Mouse (Mus musculus) neural tube, embryonic 15.5 days (tissue): ENCODE data around the gene Huwe1. TPM values are rescaled to one million over a fixed set of nuclear protein-coding genes. Genes with fewer than 3 reads are reported as not detected.
A peak's percentile ranks its signal among the peaks of the same experiment; 100 is the strongest.

Source experiments
- ATAC-seq: fragments of 200-750 bp; cut with Nextera tagmentation; 2 replicates; pipeline ENCODE4 v1.8.0; 2017; ENCODE audit warnings: mild to moderate bottlenecking, moderate TSS enrichment, moderate library complexity; ENCODE audit not compliant: low FRiP score
- H3K27ac ChIP-seq: fragments of 300-500 bp; sonication (generic); replicated peaks from 2 replicates; pipeline ENCODE4 v1.5.1; 2015; ENCODE audit warnings: mild to moderate bottlenecking, inconsistent platforms
- H3K27me3 ChIP-seq: fragments of 300-500 bp; sonication (generic); replicated peaks from 2 replicates; pipeline ENCODE4 v1.6.1; 2015; ENCODE audit warnings: inconsistent platforms
- H3K36me3 ChIP-seq: fragments of 300-500 bp; sonication (generic); 2 replicates; pipeline ENCODE4 v1.6.1; 2015; ENCODE audit warnings: inconsistent platforms
- H3K4me1 ChIP-seq: fragments of 300-500 bp; sonication (generic); 2 replicates; pipeline ENCODE4 v1.6.1; 2015; ENCODE audit warnings: inconsistent platforms
- H3K4me2 ChIP-seq: fragments of 300-500 bp; sonication (generic); 2 replicates; pipeline ENCODE4 v1.6.1; 2015; ENCODE audit warnings: inconsistent platforms, mild to moderate bottlenecking, moderate library complexity
- H3K4me3 ChIP-seq: fragments of 300-500 bp; sonication (generic); replicated peaks from 2 replicates; pipeline ENCODE4 v1.5.1; 2015; ENCODE audit warnings: mild to moderate bottlenecking, inconsistent platforms
- H3K9ac ChIP-seq: fragments of 300-500 bp; sonication (generic); replicated peaks from 2 replicates; pipeline ENCODE4 v1.6.1; 2015; ENCODE audit warnings: mild to moderate bottlenecking, inconsistent platforms
- H3K9me3 ChIP-seq: fragments of 300-500 bp; sonication (generic); replicated peaks from 2 replicates; pipeline ENCODE4 v1.6.1; 2016; ENCODE audit warnings: inconsistent platforms
- WGBS: fragments of 180-500 bp; shearing (Covaris S2); methylation state at CpG from one replicate; pipeline ENCODE4 v1.1.7; 2015; ENCODE audit warnings: mixed read lengths; 5-methylcytosine and 5-hydroxymethylcytosine counted together
- polyA plus RNA-seq: library from polyadenylated mRNA; unstranded; fragments of >200 nt; fragmentation: Nextera tagmentation; extraction: Ambion mirVana; gene quantifications from 2 replicates; pipeline ENCODE4 v1.2.1, GENCODE M21; 2015

Huwe1 gene
- polyA plus RNA-seq, result 46.8 and 50.9 TPM in 2 replicates

DNA sequence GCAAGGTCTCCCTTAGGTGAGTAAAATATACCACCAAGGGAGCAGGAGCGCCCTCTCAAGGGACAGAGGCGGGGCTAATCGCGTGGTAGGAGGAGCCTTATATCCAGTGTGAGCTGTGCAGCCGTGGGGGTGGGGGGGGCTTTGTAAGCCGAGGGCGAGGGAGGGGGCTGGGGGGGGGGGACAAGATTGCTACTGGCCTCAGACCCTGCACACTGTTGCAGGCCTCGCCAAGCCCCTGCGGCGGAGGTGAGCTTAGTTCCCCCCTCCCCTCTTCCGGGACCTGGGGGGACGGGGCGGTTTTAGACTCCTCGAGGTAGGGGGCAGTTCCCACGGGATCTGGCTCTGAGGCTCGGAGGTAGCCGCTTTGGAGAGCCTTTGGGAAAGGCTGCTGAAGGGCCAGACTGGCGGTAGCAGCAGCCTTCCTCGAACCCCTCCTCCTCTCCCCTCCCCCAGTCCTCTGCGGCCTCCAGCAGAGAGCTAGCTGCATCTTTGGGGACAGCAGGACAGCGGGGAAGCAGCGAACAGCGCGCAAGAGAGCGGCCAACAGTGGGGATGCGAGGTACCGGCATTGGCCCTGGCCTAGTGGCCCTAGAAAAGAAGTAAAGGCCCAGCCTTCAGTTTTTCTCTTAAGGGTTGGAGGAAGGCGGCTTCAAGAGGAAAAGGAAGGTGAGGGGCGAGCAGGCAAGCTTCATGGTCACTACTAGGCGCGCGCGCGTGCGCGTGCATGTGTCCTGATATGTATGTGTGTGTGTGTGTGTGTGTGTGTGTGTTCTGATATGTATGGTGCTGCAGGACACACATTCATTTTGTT is at the start of gene Huwe1:
Huwe1 (plus strand) TSS at position 107 of the 811 bp plus-strand sequence.
- Histone ChIP-seq H3K27ac (peak within 1 kb of the TSS; percentile 93), H3K27me3 (no peaks in the 10 kb centered on the region), H3K4me1 (peaks cover 4% of the 10 kb centered on the region; the same call in 1 of the 2 replicates), H3K4me3 (peak within 1 kb of the TSS; percentile 52), H3K36me3 (no peaks in the 10 kb centered on the region), H3K9ac (peak within 1 kb of the TSS; percentile 71), H3K4me2 (peak within 1 kb of the TSS; percentile 52), H3K9me3 (no peaks in the 10 kb centered on the region)
- WGBS, result 21% methylated on average over 29 of the region's 36 CpGs
- ATAC-seq, result peak; percentile 43

DNA sequence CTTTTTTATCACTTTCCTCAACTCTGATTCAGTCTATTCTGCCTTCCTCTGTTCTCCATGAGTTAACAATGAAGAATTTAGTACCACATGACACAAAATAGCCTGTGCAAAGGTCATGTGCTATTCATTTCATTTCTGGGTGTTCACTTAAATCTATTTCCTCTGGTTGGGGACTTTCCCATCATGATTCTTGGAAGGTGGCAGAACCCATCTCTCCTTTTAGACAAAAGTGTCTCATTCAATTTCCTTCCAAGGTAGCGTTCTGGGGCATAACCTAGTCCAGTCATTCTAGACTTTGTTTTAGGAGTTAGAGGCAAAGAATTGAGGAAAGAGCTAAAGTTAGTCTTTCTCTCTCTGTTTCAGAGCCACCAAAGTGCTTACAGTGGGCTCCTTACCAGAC is 20.3 kb upstream of the Huwe1 start:
- no peak overlapping the region for H3K9ac ChIP-seq
- H3K4me1 ChIP-seq, result no peaks in the 10 kb centered on the region
- no peak overlapping the region for H3K27ac ChIP-seq
- H3K4me2 ChIP-seq, result no peak overlapping the region
- H3K4me3 ChIP-seq, result no peak overlapping the region
- WGBS, result 84% methylated on average over 1 of the region's 1 CpGs
- H3K36me3 ChIP-seq, result no peaks in the 10 kb centered on the region
- no peaks in the 10 kb centered on the region for H3K27me3 ChIP-seq
- ATAC-seq, result no peak
- no peaks in the 10 kb centered on the region for H3K9me3 ChIP-seq

DNA sequence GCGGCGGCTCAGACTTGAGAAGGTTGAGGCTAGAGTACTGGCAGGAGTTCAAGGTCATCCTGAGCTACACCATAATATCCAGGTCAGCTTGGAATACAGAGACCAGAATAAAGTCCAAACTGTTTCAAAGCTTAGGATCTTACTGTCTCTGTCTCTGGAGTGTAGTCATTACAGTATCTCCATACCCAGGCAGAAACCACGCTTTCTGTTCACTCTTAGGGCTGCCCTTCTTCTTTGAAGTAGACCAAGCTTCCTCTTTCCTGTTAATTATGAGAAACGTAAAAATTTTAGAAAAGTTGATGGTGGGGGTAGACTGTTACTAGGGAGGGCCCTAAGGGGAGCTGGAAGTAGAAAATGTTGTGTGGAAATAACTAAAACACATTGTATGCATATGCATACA is 17.7 kb upstream of the Huwe1 start:
- Histone ChIP-seq H3K4me1 (no peaks in the 10 kb centered on the region), H3K27ac (no peak overlapping the region), H3K27me3 (no peaks in the 10 kb centered on the region), H3K9me3 (no peaks in the 10 kb centered on the region), H3K9ac (no peak overlapping the region), H3K4me2 (no peak overlapping the region), H3K36me3 (no peaks in the 10 kb centered on the region), H3K4me3 (no peak overlapping the region)
- ATAC-seq, result no peak
- WGBS, result 86% methylated on average over 4 of the region's 4 CpGs

DNA sequence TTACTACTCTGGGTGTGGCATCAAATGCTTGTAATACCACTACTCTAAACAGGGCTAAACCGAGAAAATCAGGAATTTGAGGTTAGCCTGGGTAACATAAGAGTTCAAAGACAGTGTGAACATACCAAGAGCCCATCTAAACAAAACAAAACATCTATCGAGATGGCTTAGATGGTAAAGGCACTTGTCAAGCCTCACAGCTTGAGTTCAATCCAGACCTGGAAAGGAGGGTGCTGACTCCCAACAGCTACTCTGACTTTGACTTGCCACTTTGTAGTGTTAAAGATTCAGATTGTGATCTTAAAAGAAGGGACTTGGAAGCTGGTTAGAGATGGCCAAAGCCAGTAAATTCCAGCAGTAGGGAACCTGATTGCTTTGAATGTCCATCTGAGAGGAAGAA is 7.8 kb upstream of the Huwe1 start:
- Histone ChIP-seq H3K9ac (no peak overlapping the region), H3K36me3 (no peaks in the 10 kb centered on the region), H3K9me3 (no peaks in the 10 kb centered on the region), H3K4me3 (no peak overlapping the region), H3K4me1 (no peaks in the 10 kb centered on the region), H3K4me2 (no peak overlapping the region), H3K27ac (no peak overlapping the region), H3K27me3 (peaks cover 2% of the 10 kb centered on the region; the same call in 1 of the 2 replicates)
- ATAC-seq, result no peak
- 26% methylated on average over 2 of the region's 2 CpGs for WGBS

DNA sequence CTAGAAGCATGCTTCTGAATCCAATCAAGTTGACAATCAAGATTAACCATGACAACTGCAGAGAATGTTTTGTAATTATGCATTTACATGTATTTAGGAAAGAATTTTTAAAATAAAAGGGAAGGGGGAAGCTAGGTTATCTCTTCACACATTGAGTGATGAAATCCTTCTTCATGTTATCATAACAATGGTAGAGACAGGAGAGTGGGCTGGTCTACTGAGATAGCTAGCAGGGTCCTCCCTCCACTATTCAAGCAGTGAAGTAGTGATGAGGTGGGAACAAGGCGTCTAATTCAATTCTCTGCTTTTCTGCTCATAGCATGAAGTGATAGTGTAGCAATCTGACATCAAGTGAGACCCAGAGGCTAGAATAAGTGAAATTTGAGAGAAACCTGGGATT is 2.6 kb upstream of the Huwe1 start:
- no peak overlapping the region for H3K4me2 ChIP-seq
- no peaks in the 10 kb centered on the region for H3K9me3 ChIP-seq
- H3K36me3 ChIP-seq, result no peaks in the 10 kb centered on the region
- no peak overlapping the region for H3K27ac ChIP-seq
- WGBS, result 64% methylated on average over 1 of the region's 1 CpGs
- no peaks in the 10 kb centered on the region; the same call in 1 of the 2 replicates for H3K27me3 ChIP-seq
- no peaks in the 10 kb centered on the region for H3K4me1 ChIP-seq
- no peak overlapping the region for H3K9ac ChIP-seq
- no peak overlapping the region for H3K4me3 ChIP-seq
- ATAC-seq, result no peak

DNA sequence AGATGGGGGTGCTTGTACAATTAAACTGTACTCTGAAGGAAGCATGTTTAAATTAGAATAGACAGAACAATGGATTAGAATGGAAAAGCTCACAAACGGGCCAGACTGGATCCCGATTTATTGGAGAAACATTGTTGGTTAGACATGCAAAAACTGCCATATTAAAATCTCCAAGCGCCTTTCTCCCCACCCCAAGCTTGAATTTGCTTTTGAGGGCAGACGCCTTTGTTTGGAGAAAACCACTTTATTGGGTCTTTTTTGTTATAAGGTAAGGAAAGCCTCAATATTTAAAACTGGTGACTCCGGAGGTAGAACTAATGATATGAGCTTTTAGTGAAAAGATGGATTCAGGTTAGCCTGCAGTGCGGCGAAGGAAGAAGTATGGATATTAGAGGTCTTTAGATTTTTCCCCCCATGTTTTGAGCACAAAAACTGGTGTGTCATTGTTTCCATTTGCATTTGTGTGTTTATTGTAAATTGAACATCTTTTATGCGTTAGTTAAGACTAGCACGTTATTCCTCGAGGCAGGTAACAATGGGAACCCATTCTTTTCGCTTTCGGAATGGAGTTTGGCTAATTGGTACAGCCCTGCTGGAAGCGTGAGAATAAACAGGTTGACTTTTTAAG is 1.8 kb downstream of the Huwe1 start:
- Histone ChIP-seq H3K36me3 (no peaks in the 10 kb centered on the region), H3K4me2 (peak overlapping the region; percentile 53)

DNA sequence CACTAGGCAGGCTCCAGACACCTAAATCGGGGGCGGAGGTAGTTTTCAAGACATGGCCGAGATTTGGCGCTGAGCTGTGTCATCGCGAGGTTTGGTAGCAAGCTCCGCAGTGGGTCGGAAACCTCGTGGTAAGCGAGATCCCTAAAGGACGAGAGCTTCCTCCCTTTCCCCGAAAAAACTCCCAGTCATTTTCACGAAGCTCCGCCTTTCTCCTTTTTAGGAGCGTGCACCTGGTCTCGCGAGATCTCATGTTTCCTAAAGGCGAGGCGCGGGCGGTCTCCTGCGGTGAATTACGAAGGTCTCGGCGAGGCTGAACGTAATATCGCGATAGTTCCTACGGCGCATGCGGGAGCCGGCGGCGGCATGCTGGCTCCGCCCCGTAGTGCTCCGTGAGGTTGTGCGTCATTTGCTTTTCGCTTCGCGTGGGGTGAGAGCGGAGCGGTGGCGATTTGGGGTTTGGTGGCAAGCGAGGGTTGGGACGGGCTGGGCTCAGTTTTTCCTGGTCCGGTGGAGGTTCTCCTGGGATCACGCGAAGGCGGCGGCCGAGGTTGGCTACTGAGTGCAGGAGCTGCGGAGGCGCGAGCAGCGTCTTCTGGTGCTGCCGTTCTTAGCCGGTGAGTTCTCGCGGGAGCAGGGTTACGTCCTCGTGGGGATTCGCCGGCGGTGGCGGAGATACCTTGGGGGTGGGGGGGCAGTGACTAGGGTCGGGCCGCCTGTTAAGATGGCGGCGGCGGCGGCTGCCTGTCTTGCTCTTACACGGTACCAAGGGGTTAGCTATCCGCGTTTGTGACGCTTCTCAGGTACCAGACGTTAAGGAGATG is 2.6 kb downstream of the Huwe1 start:
- Histone ChIP-seq H3K4me2 (peak overlapping the region; percentile 67), H3K4me3 (peak overlapping the region; percentile 52), H3K27me3 (no peaks in the 10 kb centered on the region), H3K4me1 (peaks cover 4% of the 10 kb centered on the region; the same call in 1 of the 2 replicates), H3K9ac (peak overlapping the region; percentile 59), H3K36me3 (no peaks in the 10 kb centered on the region), H3K27ac (peak overlapping the region; percentile 89), H3K9me3 (no peaks in the 10 kb centered on the region)
- 21% methylated on average over 76 of the region's 77 CpGs for WGBS
- peak; percentile 92 for ATAC-seq

More for the DNA sequence above, 1.8 kb downstream of the Huwe1 start:
- ATAC-seq, result no peak
- Histone ChIP-seq H3K4me1 (peaks cover 4% of the 10 kb centered on the region; the same call in 1 of the 2 replicates), H3K9ac (peak overlapping the region; percentile 59), H3K27me3 (no peaks in the 10 kb centered on the region), H3K4me3 (peak overlapping the region; percentile 52), H3K27ac (peak overlapping the region; percentile 89), H3K9me3 (no peaks in the 10 kb centered on the region)
- 23% methylated on average over 13 of the region's 13 CpGs for WGBS

DNA sequence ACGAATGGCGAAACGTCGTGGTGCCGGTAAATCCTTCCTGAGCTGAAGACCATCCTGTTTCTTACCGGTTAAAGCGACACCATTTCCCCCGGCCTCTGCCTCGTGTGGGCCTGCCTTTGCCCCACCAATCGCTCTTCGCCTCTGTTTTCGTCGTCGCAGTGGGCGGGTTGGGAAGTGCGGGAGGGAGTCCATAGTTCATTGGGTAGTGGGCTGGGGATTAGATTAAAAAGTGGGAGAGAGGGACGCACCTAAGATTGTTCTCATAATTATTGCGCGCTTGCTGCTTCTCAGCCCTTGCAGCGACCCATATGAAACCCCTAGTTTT is 3.1 kb downstream of the Huwe1 start:
- Histone ChIP-seq H3K27ac (peak overlapping the region; percentile 89), H3K4me1 (peaks cover 4% of the 10 kb centered on the region; the same call in 1 of the 2 replicates), H3K4me2 (peak overlapping the region; percentile 67), H3K36me3 (no peaks in the 10 kb centered on the region), H3K4me3 (peak overlapping the region; percentile 52), H3K9me3 (no peaks in the 10 kb centered on the region), H3K27me3 (no peaks in the 10 kb centered on the region), H3K9ac (peak overlapping the region; percentile 53)
- peak; percentile 49 for ATAC-seq
- WGBS, result 9% methylated on average over 20 of the region's 20 CpGs

DNA sequence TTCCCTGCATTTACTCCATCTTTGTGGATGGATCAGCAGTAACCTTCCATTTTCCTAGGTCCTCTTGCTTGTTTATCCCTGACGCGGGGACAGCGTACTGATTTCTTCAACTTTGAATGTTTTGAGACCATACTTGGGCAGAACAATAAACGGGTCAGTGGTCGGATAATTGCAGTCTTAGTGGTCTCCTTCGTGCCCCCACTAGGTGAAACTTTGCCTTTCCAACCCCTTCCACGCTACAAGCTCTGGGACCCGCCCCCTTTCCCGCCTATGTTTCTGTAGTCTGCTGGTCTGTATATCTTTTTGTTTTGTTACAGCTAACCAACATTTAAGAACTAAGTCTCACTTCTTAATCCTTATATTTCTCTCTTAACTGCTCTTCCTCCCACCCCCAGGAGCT is 3.8 kb downstream of the Huwe1 start:
- H3K4me2 ChIP-seq, result peak overlapping the region; percentile 67
- H3K4me1 ChIP-seq, result peaks cover 4% of the 10 kb centered on the region; the same call in 1 of the 2 replicates
- no peak for ATAC-seq
- WGBS, result 24% methylated on average over 9 of the region's 9 CpGs
- no peaks in the 10 kb centered on the region for H3K27me3 ChIP-seq
- H3K27ac ChIP-seq, result peak overlapping the region; percentile 89; the same call in 1 of the 2 replicates
- peak overlapping the region; percentile 53 for H3K9ac ChIP-seq
- H3K36me3 ChIP-seq, result no peaks in the 10 kb centered on the region
- peak overlapping the region; percentile 52 for H3K4me3 ChIP-seq
- no peaks in the 10 kb centered on the region for H3K9me3 ChIP-seq

DNA sequence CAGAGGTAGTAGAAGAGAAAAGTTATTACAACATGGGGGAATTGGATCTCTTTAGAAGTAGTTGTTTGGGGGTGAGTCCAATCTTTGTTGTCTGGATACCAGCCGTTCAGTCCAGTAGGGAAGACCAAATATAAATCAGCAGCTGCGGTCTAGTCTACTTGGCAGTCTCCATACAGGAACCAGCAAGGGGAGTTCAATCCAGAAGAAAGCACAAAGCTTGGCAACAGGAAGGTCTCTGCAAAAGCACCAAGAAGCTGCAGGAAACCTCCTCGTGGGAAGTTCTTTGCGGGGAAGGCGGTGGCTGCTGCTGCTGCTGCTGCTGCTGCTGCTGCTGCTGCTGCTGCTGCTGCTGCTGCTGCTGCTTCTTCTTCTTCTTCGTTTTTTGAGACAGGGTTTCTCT is 10.9 kb downstream of the Huwe1 start:
- H3K4me3 ChIP-seq, result no peak overlapping the region
- H3K27ac ChIP-seq, result no peak overlapping the region
- H3K27me3 ChIP-seq, result no peaks in the 10 kb centered on the region
- H3K36me3 ChIP-seq, result no peaks in the 10 kb centered on the region
- WGBS, result 67% methylated on average over 6 of the region's 6 CpGs
- no peak for ATAC-seq
- no peaks in the 10 kb centered on the region for H3K9me3 ChIP-seq
- no peak overlapping the region for H3K4me2 ChIP-seq
- H3K9ac ChIP-seq, result no peak overlapping the region
- H3K4me1 ChIP-seq, result no peaks in the 10 kb centered on the region

DNA sequence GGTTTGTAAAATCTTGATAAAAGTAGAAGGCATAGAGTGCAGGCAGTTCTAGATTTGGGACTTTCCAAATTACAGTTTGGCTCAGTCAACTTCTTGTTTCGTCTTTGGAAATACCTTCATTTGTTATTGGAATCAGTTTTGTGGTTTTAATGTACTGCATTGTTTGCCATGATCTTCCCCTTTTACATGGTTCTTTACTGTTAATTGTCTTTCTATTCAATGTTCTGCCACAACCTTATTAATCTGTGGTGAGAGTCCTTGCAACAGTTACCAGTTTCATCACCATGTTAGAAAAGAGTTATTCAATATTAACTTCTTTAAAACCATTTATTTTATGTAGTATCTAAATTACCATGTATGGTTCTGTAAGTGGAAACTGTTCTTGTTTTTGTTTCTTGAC is 13.0 kb downstream of the Huwe1 start:
- no peaks in the 10 kb centered on the region for H3K9me3 ChIP-seq
- no peak for ATAC-seq
- 83% methylated on average over 1 of the region's 1 CpGs for WGBS

More for the DNA sequence above, 13.0 kb downstream of the Huwe1 start:
- Histone ChIP-seq H3K9ac (no peak overlapping the region), H3K27me3 (no peaks in the 10 kb centered on the region), H3K27ac (no peak overlapping the region), H3K4me2 (no peak overlapping the region), H3K4me3 (no peak overlapping the region), H3K4me1 (no peaks in the 10 kb centered on the region), H3K36me3 (no peaks in the 10 kb centered on the region)
